Mouse (Mus musculus): ENCODE results near the gene Epas1.

The Epas1 gene

DNA sequence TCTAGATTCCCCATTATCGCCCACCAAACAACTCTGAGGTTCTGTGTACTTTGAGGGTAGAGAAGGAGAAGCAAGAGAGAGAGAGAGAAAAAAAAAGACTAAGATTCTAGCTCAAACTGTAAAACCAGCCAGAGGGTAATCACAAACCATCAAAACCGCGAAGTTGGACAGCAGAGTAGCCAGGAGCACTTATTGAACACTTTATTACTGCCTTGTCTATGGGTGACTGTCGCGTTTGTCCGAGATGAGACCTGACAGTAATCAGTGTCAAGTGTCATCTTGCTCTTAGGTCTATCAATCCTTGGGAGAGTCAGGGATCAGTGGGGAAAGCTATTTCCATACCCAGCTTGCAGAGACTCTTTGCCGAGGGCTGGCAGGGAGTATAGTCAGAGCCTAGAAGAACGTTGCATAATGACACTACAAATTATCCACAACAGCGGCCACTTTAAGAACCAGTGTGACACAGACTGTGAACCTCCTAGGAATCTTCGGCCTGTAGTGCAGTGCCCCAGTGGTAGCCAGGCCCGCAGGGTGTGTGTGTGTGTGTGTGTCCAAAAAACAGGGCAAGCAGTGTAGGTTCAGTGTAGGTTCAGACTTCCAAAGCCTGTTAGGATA lies 2.2 kb downstream of the Epas1 start:
- DNase-seq (ENCODE audit: low spot score in 2 of 2), result no peak

DNA sequence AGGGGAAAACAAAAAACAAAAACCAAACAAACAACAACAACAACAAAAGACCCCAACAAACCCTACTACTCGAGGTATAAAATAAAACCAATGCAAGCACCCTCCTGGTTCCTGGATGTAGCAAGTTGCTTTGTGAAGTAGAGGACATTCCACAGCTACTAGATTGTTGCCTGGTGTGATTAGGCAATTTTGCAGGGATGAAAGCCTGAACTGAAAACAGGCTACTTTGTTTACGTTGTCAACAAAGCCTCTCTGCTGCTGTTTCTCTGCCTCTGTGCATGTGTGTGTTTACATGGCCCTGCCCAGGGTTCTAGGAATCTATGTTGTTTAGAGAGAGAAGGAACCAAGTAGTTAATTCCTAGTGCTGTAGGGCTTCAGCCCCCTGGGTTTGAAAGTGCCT lies 4.1 kb downstream of the Epas1 start:
- DNase-seq (ENCODE audit: low spot score in 2 of 2), result no peak

DNA sequence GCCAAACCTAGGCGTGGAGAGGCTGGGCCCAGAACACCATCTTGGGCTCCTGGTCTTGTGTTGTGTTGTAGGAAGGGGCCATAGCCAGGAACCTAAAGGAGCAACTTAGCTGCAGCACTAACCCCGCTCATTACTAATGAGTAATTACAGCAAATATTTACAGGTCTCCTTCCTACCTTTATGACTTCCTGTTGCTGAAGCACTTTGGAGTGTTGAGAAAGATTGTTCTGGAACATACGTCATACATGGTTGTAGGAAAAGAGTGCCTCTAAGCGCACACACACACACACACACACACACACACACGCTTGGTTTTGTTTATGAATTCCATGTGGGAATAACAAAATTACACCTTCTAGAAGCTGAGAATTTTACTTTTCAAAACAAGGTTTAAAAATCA lies 8.4 kb downstream of the Epas1 start:
- DNase-seq (ENCODE audit: low spot score in 2 of 2), result no peak

DNA sequence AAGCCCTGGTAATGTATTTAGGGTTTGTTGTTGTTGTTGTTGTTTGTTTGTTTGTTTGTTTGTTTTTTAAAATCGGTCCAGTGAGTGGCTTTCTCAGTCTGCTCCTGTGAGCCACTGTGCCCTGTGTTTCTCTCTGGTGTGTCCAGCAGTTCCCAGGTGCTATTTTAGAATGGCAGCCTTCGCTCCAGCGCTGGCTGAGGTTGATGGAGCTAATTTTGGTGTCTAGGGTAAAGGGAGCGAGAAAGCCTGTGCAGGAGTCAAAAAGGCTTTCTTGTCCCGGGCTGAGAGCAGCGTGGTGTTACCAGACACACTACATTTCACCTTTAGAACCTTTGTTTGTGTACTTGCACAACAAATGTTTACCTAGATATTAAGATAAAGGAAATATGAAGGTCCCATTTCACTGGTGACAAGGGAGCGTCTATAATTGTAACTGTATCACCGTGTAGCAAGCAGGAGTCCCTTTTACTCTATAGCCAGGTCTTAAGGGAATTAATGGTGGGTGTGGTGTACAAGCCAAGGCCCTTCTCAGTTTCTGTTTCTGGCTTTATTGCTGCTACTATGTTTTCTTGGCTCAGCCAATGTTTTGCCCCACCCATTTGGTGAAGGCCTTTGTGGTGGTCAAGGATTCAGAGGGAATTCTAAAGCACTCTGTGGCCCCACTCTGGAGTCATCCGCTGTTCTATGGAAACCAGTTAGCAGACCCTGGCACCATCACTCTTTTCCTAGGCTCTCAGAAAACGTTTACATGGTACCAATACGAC lies 9.2 kb downstream of the Epas1 start:
- DNase-seq (ENCODE audit: low spot score in 2 of 2), result no peak

DNA sequence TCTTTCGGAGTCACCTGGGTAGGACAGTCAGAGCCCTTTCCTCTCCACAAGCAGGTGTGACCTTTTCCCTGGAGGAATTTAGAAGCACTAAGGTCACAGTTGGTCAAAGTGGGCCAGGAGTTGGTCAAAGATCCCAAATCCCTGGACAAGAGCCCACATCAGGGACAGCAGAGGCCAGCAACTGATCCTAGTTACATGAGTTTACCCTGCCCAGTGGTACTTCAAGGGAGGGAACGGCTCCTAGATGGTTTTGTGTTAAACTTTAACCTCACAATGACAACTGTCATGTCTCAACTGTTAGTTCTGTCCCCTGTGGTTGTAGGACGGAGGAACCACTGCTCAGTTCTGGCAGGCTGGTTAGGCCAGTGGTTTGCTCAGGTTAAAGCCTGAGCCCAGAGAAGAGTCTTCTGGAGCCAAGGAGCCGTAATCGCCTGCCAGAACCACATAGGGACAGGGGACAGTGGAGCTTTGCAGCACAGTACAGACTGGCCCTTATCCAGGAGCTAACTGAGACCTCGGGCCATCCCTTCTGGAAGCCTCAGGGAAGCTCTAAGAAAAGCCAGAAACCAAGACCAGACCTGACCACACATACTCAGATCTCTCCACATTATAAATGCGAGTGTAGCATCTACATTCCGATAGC lies 12.4 kb downstream of the Epas1 start:
- DNase-seq (ENCODE audit: low spot score in 2 of 2), result no peak

DNA sequence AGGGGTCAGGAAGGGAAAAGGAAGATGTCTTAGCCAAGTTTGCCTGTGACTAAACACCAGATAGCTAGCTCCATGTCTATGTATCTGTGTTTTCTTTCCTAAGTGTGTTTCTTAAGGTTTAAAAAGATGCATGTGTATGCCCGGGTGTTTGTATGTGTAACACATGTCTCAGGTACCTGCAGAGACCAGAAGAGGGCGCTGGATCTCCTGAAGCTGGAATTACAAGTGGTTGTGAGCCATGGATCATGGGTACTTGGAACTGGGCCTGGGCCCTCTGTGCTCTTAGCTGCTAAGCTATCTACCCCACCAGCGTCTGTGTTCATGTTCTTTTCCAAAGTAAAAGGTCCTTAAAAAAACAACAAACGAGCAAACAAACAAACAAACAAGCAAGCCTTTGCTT lies 12.9 kb downstream of the Epas1 start:
- no peak for DNase-seq (ENCODE audit: low spot score in 2 of 2)

DNA sequence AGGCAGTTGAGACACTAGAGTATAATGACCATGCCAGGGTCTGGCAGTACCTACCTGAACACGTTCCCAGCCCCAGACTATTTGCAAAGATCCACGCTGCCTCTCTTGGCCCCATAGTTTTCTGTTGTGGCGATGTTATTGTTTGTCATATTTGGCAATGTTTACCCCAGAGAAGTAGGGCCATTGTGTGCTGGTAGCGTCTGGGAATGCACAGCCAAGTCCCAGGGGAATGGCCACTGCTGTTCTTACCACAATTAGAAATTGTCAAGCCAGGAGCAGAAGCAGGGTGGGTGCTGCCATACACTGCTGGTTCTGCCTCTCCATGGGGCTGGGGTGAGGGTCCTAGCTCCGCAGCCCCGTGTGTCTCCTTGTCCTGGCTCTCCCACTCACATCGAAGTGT lies 15.1 kb downstream of the Epas1 start:
- DNase-seq (ENCODE audit: low spot score in 2 of 2), result no peak

DNA sequence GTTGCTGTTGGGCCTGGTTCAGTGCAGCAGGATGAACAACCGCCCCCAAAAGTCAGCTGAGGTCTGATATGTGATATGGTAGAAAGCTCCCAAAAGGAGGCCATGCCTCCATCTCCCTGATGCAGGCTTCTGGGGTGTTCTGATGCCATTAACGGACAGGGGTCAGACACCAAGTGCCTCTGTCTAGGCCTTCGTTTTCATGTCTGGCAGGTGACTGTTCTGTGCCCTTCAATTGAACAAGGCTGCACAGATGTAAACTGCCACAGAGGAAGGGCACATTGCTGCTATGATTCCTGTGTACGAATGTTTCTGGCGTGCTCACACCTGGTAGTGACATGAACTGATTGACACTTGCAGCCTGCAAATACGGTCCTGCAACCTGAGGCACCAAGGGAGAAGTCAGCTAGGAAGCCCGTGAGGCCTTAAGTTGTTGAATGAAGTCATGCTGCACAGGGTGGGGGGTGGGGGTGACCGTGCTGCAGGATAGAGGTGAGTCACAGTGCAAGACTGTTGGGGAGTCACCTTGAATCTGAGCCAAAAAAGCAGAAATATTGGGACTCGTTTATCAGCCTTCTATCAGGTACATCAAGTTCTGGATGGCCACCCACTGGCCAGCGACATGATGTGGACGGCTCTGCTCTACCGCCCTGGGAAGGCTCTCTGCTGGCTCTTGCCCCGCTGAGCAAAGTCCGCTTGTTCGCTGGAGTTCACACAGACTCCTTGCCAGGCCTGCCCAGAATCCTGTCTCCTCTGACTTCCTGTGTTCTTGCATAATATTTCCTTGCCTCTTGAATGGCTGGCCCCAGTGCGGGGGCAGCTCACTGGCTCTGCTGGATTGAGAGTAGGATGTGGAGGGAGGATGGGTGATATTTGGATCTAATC lies 16.1 kb downstream of the Epas1 start:
- DNase-seq (ENCODE audit: low spot score in 2 of 2), result peak in 1 of 2 experiments; percentile 28

DNA sequence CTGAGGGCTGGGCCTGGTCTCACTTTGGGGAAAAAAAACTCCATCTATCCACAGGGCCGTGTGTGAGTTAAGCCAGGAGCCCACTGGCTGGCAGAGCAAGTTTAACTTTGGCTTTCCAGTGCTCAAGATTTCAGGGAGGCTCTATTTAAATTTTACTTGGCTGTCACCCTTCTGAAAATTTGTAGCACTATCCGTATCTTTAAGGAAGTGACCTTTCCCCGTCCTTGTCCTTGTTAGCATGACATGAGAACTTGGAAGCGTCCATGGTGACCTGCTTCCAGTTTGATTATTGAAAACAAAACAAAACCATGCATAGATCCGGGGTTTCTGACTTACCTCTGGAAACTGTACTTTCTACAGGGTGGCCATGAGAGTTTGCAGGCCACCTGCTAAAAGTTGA lies 17.3 kb downstream of the Epas1 start:
- no peak for DNase-seq (ENCODE audit: low spot score in 2 of 2)

DNA sequence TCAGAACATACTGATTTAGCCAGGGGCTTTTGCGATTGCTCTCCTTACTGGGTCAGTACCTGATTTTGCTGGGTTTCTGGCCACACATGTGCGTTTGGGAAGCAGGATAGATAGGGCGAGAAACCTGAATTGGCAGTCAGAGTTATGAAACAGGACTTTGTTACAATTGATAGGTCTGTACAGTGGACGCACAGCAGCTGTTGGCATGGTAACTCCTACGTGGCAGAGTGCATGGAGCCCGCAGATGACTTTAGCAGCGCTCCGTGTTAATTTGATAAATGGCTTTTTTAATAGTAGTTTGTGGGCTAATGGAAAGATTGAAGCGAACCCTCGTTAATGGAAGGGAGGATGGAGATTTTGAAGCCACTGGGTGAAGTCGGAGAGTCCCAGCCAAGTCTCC lies 18.5 kb downstream of the Epas1 start:
- no peak for DNase-seq (ENCODE audit: low spot score in 2 of 2)

DNA sequence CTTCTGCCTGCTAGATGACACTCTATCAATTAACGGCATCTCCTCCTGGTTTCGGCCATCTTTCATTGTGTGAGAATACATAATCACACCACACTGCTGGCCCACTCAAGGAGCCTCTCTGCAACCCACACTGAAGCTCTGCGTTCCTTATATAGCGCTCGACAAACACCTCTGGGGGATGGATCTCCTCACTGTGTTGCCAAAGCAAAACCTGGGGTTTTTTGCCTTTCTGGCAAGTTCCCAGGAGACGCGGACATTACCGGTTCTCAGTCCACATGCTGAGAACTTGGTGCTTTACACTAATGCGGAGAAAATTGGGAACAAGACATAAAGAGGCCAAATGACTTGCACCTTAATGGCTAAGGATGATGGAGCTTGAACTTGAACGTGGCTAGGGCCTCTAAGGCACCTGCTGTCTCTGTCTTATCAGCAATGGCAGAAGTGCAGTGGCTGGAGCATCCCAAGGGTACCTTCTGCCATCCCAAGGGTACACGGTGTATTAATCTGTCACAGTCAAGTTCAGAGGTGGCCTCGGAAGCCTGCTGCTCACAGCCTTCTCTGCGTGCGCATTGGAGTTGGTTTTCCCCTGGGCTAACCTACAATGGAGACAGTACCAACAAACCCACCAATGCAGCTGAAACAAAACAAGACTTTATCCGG lies 19.6 kb downstream of the Epas1 start:
- DNase-seq (ENCODE audit: low spot score in 2 of 2), result no peak

DNA sequence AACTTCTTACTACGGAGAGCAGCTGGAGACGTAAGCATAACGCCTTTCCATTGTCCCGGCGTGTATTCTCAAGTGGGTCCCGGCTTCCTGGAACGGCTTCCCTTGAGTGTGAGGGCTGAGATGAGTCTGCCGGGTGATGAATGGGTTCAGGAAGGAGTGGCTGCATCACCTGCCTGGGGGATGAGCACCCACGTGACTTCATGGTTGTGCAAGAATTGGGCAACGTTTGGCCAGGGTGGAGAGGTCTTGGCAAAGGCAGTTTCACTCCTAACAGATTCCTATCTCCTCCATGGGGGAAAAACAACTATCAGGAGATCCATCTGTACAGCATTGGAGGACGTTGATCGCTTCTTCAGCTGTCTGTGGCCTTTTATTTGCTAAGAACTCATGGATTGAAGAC lies 23.0 kb downstream of the Epas1 start:
- no peak for DNase-seq (ENCODE audit: low spot score in 2 of 2)

DNA sequence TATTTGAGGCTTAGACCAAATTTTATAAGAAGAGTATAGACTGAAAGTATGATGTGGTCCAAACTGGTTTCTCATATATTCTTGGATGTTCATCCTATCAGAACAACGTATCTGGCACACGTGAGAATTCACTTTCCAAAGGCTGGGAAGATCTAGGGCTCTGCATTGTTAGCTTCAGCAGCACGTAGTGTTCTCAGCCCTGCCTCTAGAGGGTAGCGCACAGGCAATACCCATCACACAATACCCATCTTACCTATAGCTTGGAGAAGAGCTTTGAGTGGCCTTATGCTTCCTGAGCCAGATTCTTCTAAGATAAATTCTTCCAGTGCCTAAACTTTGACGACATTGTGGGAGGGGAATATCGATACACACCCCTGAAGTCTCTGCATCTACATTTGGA lies 24.6 kb downstream of the Epas1 start:
- no peak for DNase-seq (ENCODE audit: low spot score in 2 of 2)

DNA sequence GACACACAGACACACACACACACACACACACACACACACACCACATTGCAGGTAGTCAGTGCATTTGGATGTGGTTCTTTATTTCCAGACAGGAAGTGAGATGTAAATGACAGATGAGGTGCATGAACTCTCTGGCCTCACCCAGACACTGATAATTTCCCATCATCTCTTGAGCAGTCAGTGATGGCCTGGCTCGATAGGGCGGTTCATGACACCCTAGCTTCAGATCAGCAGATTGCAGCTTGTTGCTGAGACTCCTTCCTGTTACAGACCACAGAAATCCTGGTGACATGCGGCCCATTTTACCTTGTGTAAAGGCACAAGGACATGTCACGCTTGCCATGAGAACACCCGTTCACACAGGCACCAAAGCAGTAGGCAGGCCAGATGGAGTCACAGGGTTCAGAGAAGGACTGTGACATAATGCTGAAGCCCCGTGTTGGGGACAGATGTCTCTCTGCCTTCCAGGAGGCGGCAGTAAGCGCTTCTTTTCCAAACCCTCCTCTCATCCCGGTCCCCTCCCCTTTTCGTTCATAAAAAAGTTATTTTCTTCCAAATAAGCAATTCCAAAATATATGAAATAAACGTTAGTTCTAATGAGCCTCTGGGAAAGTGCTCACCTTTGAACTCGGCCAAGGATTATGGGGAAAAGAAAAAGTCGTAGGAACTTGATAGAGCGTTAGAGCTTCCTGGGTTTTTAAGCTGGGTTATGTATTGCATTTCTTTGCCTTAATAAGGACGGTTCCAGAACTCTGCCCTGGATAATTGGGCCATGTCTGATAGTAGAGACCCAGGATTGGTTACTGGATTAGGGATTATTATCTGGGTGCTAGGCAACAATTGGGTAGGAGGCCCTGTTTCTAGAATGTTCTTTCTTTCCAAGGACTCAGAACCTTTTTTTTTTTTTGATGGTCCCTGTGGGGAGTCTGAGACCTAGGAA lies 26.0 kb downstream of the Epas1 start:
- no peak for DNase-seq (ENCODE audit: low spot score in 2 of 2)

DNA sequence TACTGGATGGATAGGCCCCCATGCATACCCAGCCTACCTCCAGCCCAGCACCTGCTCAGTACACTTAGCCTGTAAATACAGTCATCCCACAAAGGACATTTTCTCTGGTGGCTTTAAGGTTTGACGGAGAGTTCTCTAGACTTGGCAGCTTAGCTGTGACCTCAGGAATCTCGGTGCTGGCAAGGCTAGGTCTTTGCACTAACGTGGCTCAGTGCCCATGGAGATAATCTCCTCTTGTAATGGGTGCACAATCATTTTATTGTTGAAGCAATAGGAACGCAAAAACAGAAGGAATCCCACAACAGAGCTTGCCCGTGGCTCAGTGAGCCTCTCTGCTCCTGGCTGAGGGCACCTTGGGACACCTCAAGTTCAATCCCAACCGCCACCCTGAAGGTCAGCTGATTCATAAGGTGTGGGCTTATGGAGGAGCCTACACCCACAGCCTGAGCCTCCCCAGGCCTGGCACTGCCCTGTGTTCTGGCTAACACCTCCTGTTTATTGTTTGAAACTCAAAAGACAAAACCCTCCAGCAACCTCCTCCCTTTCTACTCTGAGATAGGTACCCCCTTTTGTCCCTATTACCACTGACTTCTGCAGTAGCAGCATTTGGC lies 27.3 kb downstream of the Epas1 start:
- DNase-seq (ENCODE audit: low spot score in 2 of 2), result no peak

DNA sequence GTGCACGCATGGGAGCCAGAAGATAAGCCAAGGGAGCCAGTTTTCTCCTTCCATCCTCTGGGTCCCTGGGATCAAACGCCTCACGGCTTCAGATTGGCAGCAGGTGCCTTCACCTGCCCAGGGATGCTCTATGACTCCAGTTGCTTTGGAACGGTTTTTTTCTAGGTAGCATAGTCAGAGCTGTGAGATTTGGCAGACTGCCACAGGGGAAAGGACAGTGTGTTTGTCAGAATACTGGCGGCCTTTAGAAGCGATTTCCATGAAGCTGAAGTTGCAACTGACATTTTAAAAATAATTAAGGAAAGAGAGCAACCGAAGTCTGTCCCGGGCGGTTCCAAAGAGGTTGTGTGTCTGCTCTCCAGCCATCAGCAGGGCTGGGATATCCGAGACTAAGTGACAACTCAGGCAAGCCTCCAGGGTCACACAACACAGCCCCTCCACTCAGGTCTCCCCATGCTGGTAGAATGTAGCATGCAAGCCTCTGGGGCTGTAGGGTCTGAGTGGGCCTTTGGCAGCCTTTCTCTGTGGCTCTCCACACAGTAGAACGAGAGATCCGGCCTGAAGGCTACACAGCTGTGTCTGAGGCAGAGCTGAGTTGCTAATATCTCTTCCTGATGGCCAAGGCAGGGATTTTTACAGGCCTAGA lies 28.4 kb downstream of the Epas1 start:
- no peak for DNase-seq (ENCODE audit: low spot score in 2 of 2)

DNA sequence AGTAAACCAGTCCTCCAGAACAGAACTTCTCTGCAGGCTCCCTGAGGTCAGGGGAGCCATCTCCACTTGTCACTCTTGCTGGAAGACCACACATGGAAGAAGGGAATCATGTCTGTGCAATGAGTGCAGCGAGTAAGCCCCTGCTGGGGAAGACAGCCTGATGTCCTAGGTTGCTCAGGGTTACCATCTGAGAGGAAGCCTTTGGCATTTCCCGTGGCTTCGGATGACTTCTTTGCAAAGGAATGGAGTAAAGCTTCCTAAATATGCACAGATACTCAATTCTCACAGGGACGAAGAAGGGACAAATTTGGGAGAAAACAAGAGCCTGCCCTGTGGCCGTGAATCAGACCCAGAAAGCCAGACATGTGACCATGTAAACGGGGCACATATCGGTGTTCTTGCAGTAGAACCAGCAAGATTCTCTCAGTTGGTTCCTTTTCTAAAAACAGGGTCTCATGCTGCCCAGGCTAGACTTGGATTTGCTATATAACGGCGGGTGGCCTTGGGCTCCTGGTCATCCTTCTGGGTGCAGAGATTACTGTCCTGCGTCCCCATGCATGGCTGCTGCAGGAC lies 31.0 kb downstream of the Epas1 start:
- DNase-seq (ENCODE audit: low spot score in 2 of 2), result no peak

DNA sequence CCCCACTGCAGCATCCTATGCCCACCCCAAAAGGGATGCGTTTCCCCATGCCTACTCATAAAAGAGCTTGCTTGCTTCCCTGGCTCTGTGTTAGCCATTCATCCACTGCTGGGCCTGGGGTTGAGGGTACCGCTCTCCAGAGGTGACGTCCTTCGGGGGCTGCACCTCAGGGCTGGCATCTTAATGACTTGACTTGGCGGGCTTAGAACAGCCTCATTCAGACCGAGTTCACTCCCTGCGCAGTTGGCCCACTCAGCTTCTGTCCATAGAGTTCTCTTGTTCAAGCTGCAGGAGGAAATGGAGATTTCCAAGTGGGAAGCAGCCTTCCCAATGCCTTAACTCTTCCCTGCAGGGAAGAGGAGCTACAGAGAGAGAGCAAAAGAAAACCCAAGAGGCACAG lies 32.1 kb downstream of the Epas1 start:
- DNase-seq (ENCODE audit: low spot score in 2 of 2), result peak in 1 of 2 experiments; percentile 20

DNA sequence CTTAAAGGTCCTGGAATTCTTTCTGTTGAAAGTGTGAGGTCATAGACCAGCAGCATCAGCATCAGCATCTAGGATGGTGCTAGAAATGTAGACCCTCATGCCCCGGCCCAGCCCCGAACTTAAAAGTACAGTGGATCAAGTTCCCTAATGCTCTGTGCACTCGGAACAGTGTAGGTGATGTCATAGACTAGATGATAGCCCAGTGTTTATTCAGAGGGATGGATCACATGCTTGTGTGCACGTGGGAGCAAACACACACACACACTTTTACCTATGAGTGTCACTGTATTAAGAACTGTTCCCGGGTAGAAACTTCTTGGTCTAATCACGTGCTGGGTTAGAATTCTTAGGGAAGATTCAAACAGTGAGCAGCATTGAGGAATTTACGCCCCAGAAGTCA lies 33.0 kb downstream of the Epas1 start:
- DNase-seq (ENCODE audit: low spot score in 2 of 2), result no peak
